Mouse (Mus musculus) cortical plate, adult 2 months (tissue): ENCODE data around the gene Katnal1.

Source experiments
- CTCF ChIP-seq: fragments of 200-500 bp; IDR thresholded peaks from 2 replicates; pipeline ENCODE4 v1.5.1; 2011; ENCODE audit warnings: mild to moderate bottlenecking, control low read depth, low read length; ENCODE audit not compliant: insufficient read depth; ENCODE audit errors: extremely low read depth
- POLR2A ChIP-seq: fragments of 200-500 bp; IDR thresholded peaks from 2 replicates; pipeline ENCODE4 v1.6.1; 2011; ENCODE audit warnings: mild to moderate bottlenecking, low read length, control low read depth; ENCODE audit not compliant: insufficient read depth; ENCODE audit errors: extremely low read depth

GRCm38 (mm10) chr5:148950064-148950463 lies 20.9 kb upstream of the Katnal1 start:
- TF ChIP-seq POLR2A (no peak), CTCF (no peak)
